Mouse (Mus musculus): ENCODE measurements at regions not wholly inside any gene's neighbourhood (a gene's known extent, or its start where the extent isn't known, plus 50 kb on each side); places are given as distances from the start of the nearest gene placed in this dataset.

DNA sequence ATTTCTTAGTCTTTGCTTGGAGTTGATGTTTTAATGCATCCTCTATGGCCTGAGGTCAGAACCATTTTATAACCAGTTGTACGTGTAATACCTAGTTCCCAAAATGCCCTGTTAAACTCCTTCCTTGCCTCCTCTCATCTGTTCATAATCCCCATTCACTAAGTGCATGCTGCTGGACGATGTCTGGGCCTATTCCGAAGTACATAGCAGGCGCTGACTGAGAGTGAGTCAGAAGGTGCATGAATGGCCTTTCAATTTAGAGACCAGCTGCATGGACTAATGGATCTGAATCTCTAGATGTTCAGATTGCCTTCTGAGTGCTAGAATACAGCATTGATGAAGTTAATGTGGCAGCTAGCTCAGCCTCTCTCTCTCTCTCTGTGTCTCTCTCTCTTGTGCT lies 66.3 kb upstream of the Igsf9b start:
- Histone ChIP-seq H3K27me3 (ENCODE audit: control insufficient read depth in 1 of 2, insufficient read depth in 2 of 2, low read length in 2 of 2) (no peaks in the 10 kb centered on the region), H3K27ac (ENCODE audit: control insufficient read depth, low read depth, low read length) (no peak overlapping the region), H3K4me1 (ENCODE audit: control insufficient read depth in 1 of 2, insufficient read depth in 2 of 2, low read length in 2 of 2) (no peaks in the 10 kb centered on the region), H3K36me3 (ENCODE audit: control insufficient read depth in 1 of 2, insufficient read depth in 2 of 2, low read length in 2 of 2) (no peaks in the 10 kb centered on the region), H3K79me2 (ENCODE audit: control insufficient read depth, insufficient read depth, low read length, poor library complexity) (no peaks in the 10 kb centered on the region), H3K9me3 (replicated peaks; ENCODE audit: insufficient read depth, low read length) (no peaks in the 10 kb centered on the region), H3K4me3 (ENCODE audit: control insufficient read depth in 1 of 2, insufficient read depth in 1 of 2, low read depth in 2 of 2, low read length in 2 of 2) (no peak overlapping the region), H3K9ac (ENCODE audit: control insufficient read depth, low read depth, low read length, poor library complexity, severe bottlenecking) (no peak overlapping the region)
- DNase-seq (ENCODE audit: low read depth, low spot score): no peak
- TF ChIP-seq UBTF (IDR thresholded peaks at IDR 0.05; ENCODE audit: borderline replicate concordance, insufficient read depth, low read depth, low read length) (no peak), MAX (IDR thresholded peaks at IDR 0.05; ENCODE audit: low read length) (no peak), USF1 (IDR thresholded peaks at IDR 0.05; ENCODE audit: low read depth, low read length) (no peak), POLR2AphosphoS5 (IDR thresholded peaks at IDR 0.05; ENCODE audit: borderline replicate concordance, low read depth, low read length) (no peak), BHLHE40 (IDR thresholded peaks at IDR 0.05; ENCODE audit: borderline replicate concordance, low read depth, low read length) (no peak), TBP (IDR thresholded peaks at IDR 0.05; ENCODE audit: low read depth, low read length) (no peak), NELFE (IDR thresholded peaks at IDR 0.05; ENCODE audit: low read depth, low read length) (no peak), POLR2AphosphoS2 (IDR thresholded peaks at IDR 0.05; ENCODE audit: low read length) (no peak), POLR2A (IDR thresholded peaks at IDR 0.05; ENCODE audit: control insufficient read depth in 1 of 2, insufficient read depth in 1 of 2, low read depth in 1 of 2, low read length in 2 of 2, poor library complexity in 1 of 2) (no peak), CTCF (IDR thresholded peaks at IDR 0.05 in 2 of 3, conservative IDR thresholded peaks at IDR 0.05 in 1 of 3; ENCODE audit: control insufficient read depth in 1 of 3, insufficient read depth in 1 of 3, low read depth in 2 of 3, low read length in 3 of 3, poor library complexity in 1 of 3, severe bottlenecking in 1 of 3) (no peak), TAL1 (IDR thresholded peaks at IDR 0.05; ENCODE audit: low read length) (no peak), GATA1 (IDR thresholded peaks at IDR 0.05; ENCODE audit: low read depth, low read length) (no peak), MEF2A (IDR thresholded peaks at IDR 0.05; ENCODE audit: extremely low read depth, insufficient replicate concordance, low read depth, low read length, poor library complexity, severe bottlenecking) (no peak), SMC3 (IDR thresholded peaks at IDR 0.05; ENCODE audit: low read depth, low read length) (no peak), TCF12 (IDR thresholded peaks at IDR 0.05; ENCODE audit: low read depth, low read length) (no peak), ETS1 (IDR thresholded peaks at IDR 0.05; ENCODE audit: low read depth, low read length) (no peak), EP300 (IDR thresholded peaks at IDR 0.05; ENCODE audit: low read depth in 1 of 2, low read length in 2 of 2) (no peak)

DNA sequence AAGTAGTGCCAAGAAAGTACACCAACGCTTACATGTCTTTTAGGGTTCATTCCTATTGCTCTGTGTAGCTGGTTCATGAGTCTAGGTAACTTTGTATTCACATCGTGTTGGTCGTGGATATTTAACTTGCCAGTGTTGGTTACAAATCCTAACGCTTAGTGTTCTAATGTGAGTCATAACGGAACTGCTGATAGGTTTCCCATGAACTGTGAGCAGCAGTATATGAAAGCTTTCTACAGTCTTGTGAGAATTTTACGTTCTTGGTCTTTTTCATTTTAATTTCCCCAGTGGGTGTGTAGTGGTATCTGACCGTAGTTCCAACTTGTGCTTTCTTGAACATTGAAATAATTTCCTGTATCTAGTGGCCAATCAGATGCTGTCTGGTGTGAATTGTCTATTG lies 71.5 kb upstream of the Igsf9b start:
- Histone ChIP-seq H3K27ac (ENCODE audit: control insufficient read depth, low read depth, low read length) (no peak overlapping the region), H3K9ac (ENCODE audit: control insufficient read depth, low read depth, low read length, poor library complexity, severe bottlenecking) (no peak overlapping the region), H3K27me3 (ENCODE audit: control insufficient read depth in 1 of 2, insufficient read depth in 2 of 2, low read length in 2 of 2) (no peaks in the 10 kb centered on the region), H3K9me3 (replicated peaks; ENCODE audit: insufficient read depth, low read length) (no peaks in the 10 kb centered on the region), H3K4me1 (ENCODE audit: control insufficient read depth in 1 of 2, insufficient read depth in 2 of 2, low read length in 2 of 2) (no peaks in the 10 kb centered on the region), H3K36me3 (ENCODE audit: control insufficient read depth in 1 of 2, insufficient read depth in 2 of 2, low read length in 2 of 2) (no peaks in the 10 kb centered on the region), H3K79me2 (ENCODE audit: control insufficient read depth, insufficient read depth, low read length, poor library complexity) (no peaks in the 10 kb centered on the region), H3K4me3 (ENCODE audit: control insufficient read depth in 1 of 2, insufficient read depth in 1 of 2, low read depth in 2 of 2, low read length in 2 of 2) (no peak overlapping the region)
- TF ChIP-seq EP300 (IDR thresholded peaks at IDR 0.05; ENCODE audit: low read depth in 1 of 2, low read length in 2 of 2): no peak
- TF ChIP-seq TBP (IDR thresholded peaks at IDR 0.05; ENCODE audit: low read depth, low read length): no peak
- TF ChIP-seq ZNF384 (IDR thresholded peaks at IDR 0.05; ENCODE audit: low read depth, low read length): no peak
- no peak for TF ChIP-seq TAL1 (IDR thresholded peaks at IDR 0.05; ENCODE audit: low read length)
- TF ChIP-seq MXI1 (IDR thresholded peaks at IDR 0.05; ENCODE audit: low read depth, low read length): no peak
- TF ChIP-seq MYC (IDR thresholded peaks at IDR 0.05; ENCODE audit: low read depth, low read length): no peak
- TF ChIP-seq UBTF (IDR thresholded peaks at IDR 0.05; ENCODE audit: borderline replicate concordance, insufficient read depth, low read depth, low read length): no peak
- no peak for TF ChIP-seq POLR2A (IDR thresholded peaks at IDR 0.05; ENCODE audit: control insufficient read depth in 1 of 2, insufficient read depth in 1 of 2, low read depth in 1 of 2, low read length in 2 of 2, poor library complexity in 1 of 2)
- no peak for TF ChIP-seq MEF2A (IDR thresholded peaks at IDR 0.05; ENCODE audit: extremely low read depth, insufficient replicate concordance, low read depth, low read length, poor library complexity, severe bottlenecking)
- TF ChIP-seq CHD1 (IDR thresholded peaks at IDR 0.05; ENCODE audit: low read depth, low read length): no peak
- no peak for TF ChIP-seq NRF1 (IDR thresholded peaks at IDR 0.05; ENCODE audit: insufficient read depth, low read depth, low read length, poor library complexity, severe bottlenecking)
- TF ChIP-seq CTCF (IDR thresholded peaks at IDR 0.05 in 2 of 3, conservative IDR thresholded peaks at IDR 0.05 in 1 of 3; ENCODE audit: control insufficient read depth in 1 of 3, insufficient read depth in 1 of 3, low read depth in 2 of 3, low read length in 3 of 3, poor library complexity in 1 of 3, severe bottlenecking in 1 of 3): no peak
- TF ChIP-seq KAT2A (conservative IDR thresholded peaks at IDR 0.05; ENCODE audit: low read depth, low read length): no peak
- no peak for TF ChIP-seq SIN3A (IDR thresholded peaks at IDR 0.05; ENCODE audit: low read length)
- TF ChIP-seq MAFK (IDR thresholded peaks at IDR 0.05; ENCODE audit: borderline replicate concordance, low read depth, low read length): no peak
- no peak for TF ChIP-seq ELF1 (IDR thresholded peaks at IDR 0.05; ENCODE audit: low read depth, low read length)
- DNase-seq (ENCODE audit: low read depth, low spot score): no peak

Measured in MEL (cell line).